Mouse (Mus musculus): Measurements from ENCODE around the gene Ifi27l2b.

DNA sequence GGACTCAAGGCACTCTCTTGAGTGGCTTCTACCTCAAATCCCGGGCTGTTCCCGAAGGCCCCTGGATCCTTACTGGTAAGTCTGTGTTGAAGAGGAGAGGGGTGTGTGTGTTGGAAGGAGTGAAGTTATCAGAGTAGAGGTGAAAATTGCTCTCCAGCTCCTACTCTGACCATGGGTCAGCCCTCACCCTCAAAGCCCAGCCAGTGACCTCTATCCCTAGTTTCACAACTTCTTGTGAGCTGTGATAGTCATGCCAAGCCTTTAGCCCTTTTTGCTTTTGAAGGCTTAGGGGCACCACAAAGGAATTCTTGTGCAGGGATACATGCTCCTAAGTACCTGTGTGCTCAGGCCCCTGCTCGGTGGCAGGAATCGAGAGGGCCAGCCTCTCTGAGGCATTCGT is 24.6 kb upstream of the Ifi27l2b start:
- no peak for TF ChIP-seq CTCF (IDR thresholded peaks at IDR 0.05; ENCODE audit: extremely low read depth, insufficient read depth, low read length)
- TF ChIP-seq POLR2A (IDR thresholded peaks at IDR 0.05; ENCODE audit: extremely low read depth, insufficient read depth, low read length): no peak

Measured in cortical plate, adult 2 months (tissue).